ENCODE assay signal across 8 mouse cellular contexts in the genomic region with DNA sequence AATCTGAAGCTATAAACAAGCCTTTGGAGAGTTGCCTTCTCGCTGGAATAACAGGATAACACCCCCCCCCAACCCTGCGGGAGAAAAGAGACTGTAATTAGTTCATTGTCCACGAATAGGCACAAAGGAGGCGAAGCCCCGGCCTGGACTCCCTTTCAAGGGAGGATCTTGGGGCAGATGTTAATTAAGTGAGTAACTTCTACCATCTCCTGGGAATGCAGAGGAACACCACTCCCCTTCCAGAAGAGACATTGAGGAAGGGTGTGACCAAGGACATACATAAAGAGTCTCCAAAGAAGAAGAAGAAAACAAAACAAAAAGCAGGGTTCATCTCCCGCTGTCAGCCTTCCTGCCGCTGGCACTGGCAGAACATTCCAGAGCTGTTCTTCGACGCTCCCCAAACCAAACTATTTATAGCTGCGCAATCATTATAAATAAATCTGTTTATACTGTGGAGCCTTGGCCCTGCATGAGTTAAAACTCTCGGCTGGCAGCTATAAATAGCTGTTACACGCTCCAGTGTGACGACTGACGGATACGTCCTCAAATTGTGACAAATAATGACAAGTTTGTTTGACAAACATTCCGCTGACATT.
A peak's percentile ranks its signal among the peaks of the same experiment; 100 is the strongest.
DNase-seq lines count a peak whose midpoint lies in the region; ATAC-seq and TF ChIP-seq lines count a peak whose summit lies in the region.

No protein-coding gene starts in this region.

- intact Hi-C loops in gastrocnemius, postnatal 14 days (cut with DNase I; ENCODE audit: low total_unique reads), result no loop called here

- 11% methylated on average over 16 of the region's 16 CpGs for WGBS in hindbrain, postnatal 0 days

- H3K4me2 ChIP-seq in hindbrain, postnatal 0 days (ENCODE audit: low read depth, low read length), result peak overlapping the region; percentile 34

- H3K4me3 ChIP-seq in layer of hippocampus, adult 2 months, result peak overlapping the region; percentile 26
- H3K4me3 ChIP-seq in hindbrain, postnatal 0 days (ENCODE audit: low read length), result no peak overlapping the region

- ATAC-seq in hindbrain, postnatal 0 days, result no peak

- no peaks in the 10 kb centered on the region for H3K27me3 ChIP-seq in hindbrain, postnatal 0 days (ENCODE audit: insufficient read depth, low read length)

- no peaks in the 10 kb centered on the region; the same call in 1 of the 2 replicates for H3K9me3 ChIP-seq in hindbrain, postnatal 0 days (ENCODE audit: low read length)

- peak overlapping the region; percentile 74 for H3K27ac ChIP-seq in layer of hippocampus, adult 2 months
- no peak overlapping the region; the same call in 1 of the 2 replicates for H3K27ac ChIP-seq in hindbrain, postnatal 0 days

- peak; percentile 30 for TF ChIP-seq CTCF in layer of hippocampus, adult 2 months (conservative IDR thresholded peaks at IDR 0.05)
- TF ChIP-seq CTCF in hindbrain, postnatal 0 days (IDR thresholded peaks at IDR 0.05; ENCODE audit: low read depth), result no peak

- H3K36me3 ChIP-seq in hindbrain, postnatal 0 days (ENCODE audit: insufficient read depth, low read length), result no peaks in the 10 kb centered on the region

- H3K9ac ChIP-seq in hindbrain, postnatal 0 days (replicated peaks; ENCODE audit: low read length), result no peak overlapping the region

- no peak for DNase-seq in layer of hippocampus, adult 2 months (ENCODE audit: low spot score in 2 of 2)
- no peak for DNase-seq in layer of hippocampus, adult 9-10 months (ENCODE audit: low spot score)
- DNase-seq in gastrocnemius, postnatal 14 days, result peak; percentile 45
- DNase-seq in hindbrain, postnatal 0 days (ENCODE audit: low spot score), result peak; percentile 42
- peak; percentile 59 for DNase-seq in lung, postnatal 25 days (ENCODE audit: low spot score)
- no peak for DNase-seq in testis, postnatal 14 days (ENCODE audit: low spot score)
- no peak for DNase-seq in right cerebral cortex, postnatal 10 days (ENCODE audit: low spot score in 2 of 2)
- DNase-seq in layer of hippocampus, adult 11-12 months (ENCODE audit: low spot score), result no peak

- H3K4me1 ChIP-seq in hindbrain, postnatal 0 days (ENCODE audit: insufficient read depth, low read length), result peaks cover 17% of the 10 kb centered on the region

Comparison
In these comparisons a context has a peak if more than half of its experiments do, and no peak if none do; other contexts are left out.
1. DNase-seq: peak in gastrocnemius, postnatal 14 days (single experiment), hindbrain, postnatal 0 days (single experiment) and lung, postnatal 25 days (single experiment); none in layer of hippocampus, adult 2 months (0 of 2), layer of hippocampus, adult 9-10 months (single experiment), testis, postnatal 14 days (single experiment), right cerebral cortex, postnatal 10 days (0 of 2) and layer of hippocampus, adult 11-12 months (single experiment).